Mouse (Mus musculus) kidney, embryonic 15.5 days (tissue): ENCODE data around the gene Tet3. TPM values are rescaled to one million over a fixed set of nuclear protein-coding genes. Genes with fewer than 3 reads are reported as not detected.

Source experiments
- ATAC-seq: fragments of 200-750 bp; cut with Nextera tagmentation; replicated peaks from 2 replicates; pipeline ENCODE4 v1.8.0; 2017; ENCODE audit warnings: moderate TSS enrichment; ENCODE audit not compliant: low FRiP score
- H3K27ac ChIP-seq: fragments of 300-500 bp; sonication (generic); 2 replicates; pipeline ENCODE4 v1.5.1; 2015; ENCODE audit warnings: mild to moderate bottlenecking, inconsistent platforms
- H3K27me3 ChIP-seq: fragments of 300-500 bp; sonication (generic); 2 replicates; pipeline ENCODE4 v1.6.1; 2015; ENCODE audit warnings: inconsistent platforms
- H3K36me3 ChIP-seq: fragments of 300-500 bp; sonication (generic); 2 replicates; pipeline ENCODE4 v1.6.1; 2015; ENCODE audit warnings: inconsistent platforms
- H3K4me1 ChIP-seq: fragments of 300-500 bp; sonication (generic); 2 replicates; pipeline ENCODE4 v1.6.1; 2015; ENCODE audit warnings: inconsistent platforms
- H3K4me2 ChIP-seq: fragments of 300-500 bp; sonication (generic); 2 replicates; pipeline ENCODE4 v1.6.1; 2015; ENCODE audit warnings: moderate library complexity, mild to moderate bottlenecking, inconsistent platforms
- H3K4me3 ChIP-seq: fragments of 300-500 bp; sonication (generic); replicated peaks from 2 replicates; pipeline ENCODE4 v1.5.1; 2015; ENCODE audit warnings: mild to moderate bottlenecking, inconsistent platforms
- H3K9ac ChIP-seq: fragments of 300-500 bp; sonication (generic); 2 replicates; pipeline ENCODE4 v1.6.1; 2015; ENCODE audit warnings: mild to moderate bottlenecking, inconsistent platforms
- H3K9me3 ChIP-seq: fragments of 300-500 bp; sonication (generic); replicated peaks from 2 replicates; pipeline ENCODE4 v1.6.1; 2016; ENCODE audit warnings: inconsistent platforms
- WGBS: fragments of 180-500 bp; shearing (Covaris S2); methylation state at CpG from one replicate; pipeline ENCODE4 v1.1.7; 2015; ENCODE audit warnings: mixed read lengths; 5-methylcytosine and 5-hydroxymethylcytosine counted together
- polyA plus RNA-seq: library from polyadenylated mRNA; unstranded; fragments of >200 nt; fragmentation: Nextera tagmentation; extraction: Ambion mirVana; gene quantifications from 2 replicates; pipeline ENCODE4 v1.2.1, GENCODE M21; 2015

Tet3 gene
- polyA plus RNA-seq, 1 experiment from 2014 or later: 51.4 TPM

DNA sequence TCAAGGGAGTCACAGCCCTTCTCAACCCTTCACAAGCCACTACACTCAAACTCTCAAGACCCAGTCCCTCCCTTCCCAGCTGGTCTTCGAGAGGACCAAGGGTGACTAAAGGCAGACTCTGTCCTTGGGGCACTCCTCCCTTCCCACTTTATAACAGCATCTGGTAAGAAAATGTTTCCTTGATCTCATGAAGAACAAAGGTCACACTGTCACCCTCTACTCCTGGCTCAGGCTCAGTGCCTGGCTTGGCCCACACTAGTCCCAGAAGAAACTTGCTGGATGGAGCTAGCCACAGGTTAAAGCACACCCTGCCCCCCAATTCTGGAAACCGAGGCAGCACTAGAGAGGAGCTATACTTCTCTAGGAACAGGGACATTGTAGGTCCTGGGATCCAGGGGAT is 13.1 kb downstream of the Tet3 start:
- Histone ChIP-seq H3K9me3 (no peaks in the 10 kb centered on the region), H3K4me2 (no peak overlapping the region), H3K9ac (no peak overlapping the region), H3K4me1 (peaks cover 98% of the 10 kb centered on the region), H3K4me3 (no peak overlapping the region), H3K27ac (no peak overlapping the region), H3K27me3 (no peaks in the 10 kb centered on the region), H3K36me3 (peaks cover 31% of the 10 kb centered on the region)
- WGBS: 72% methylated on average over 2 of the region's 2 CpGs
- no peak for ATAC-seq

DNA sequence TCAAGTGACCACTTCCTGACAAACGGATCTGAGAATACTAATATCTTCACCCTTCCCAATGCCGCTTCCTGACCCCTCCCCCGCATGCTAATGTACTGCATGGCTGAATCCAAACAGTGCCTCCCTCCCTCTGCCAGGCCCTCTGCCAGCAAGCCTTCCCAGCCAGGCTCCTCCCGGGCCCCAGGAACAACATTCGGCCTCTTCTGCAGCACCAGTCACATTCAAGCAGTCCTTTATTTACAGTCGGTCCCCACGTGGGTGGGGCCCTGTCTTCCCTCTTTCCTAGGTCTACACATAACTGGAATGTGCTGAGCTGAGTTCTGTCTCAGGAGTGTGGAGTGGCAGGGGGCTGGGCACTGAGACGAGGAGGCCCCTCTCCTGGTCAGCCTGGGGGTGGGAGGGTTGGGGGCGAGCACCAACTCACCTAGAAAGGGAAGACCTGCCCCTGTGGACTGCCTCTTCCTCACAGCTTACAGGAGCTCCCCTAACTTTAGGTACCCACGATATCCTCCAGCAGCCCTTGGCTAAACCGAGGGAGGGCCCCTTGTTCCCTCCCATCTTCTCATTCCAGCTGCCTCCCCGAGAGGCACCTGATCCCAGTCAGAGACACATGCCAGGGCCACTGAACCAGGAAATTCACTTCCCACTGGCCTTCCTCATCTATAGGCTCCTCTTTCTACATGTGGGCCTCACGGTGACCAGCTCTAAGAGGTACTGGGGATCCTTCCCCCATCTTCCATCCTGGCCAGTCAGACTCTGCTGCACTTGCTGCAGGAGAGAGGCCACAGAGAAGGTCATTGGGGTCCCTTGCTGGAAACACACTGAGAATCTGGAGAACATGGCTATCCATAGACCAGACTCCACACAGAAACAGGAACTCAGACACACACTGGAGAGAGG is 15.2 kb downstream of the Tet3 start:
- H3K4me1 ChIP-seq: peaks cover 98% of the 10 kb centered on the region
- WGBS: 3% methylated on average over 13 of the region's 13 CpGs
- peak overlapping the region; percentile 74 for H3K4me3 ChIP-seq

GRCm38 (mm10) chr6:83442639-83443038 is 16.2 kb downstream of the Tet3 start:
- H3K4me3 ChIP-seq: peak overlapping the region; percentile 74

More for the DNA sequence above, 15.2 kb downstream of the Tet3 start:
- H3K4me2 ChIP-seq: peak overlapping the region; percentile 86
- peaks cover 31% of the 10 kb centered on the region for H3K36me3 ChIP-seq
- no peaks in the 10 kb centered on the region for H3K9me3 ChIP-seq
- no peak overlapping the region for H3K9ac ChIP-seq
- H3K27ac ChIP-seq: peak overlapping the region; percentile 95
- no peaks in the 10 kb centered on the region for H3K27me3 ChIP-seq
- ATAC-seq: peak; percentile 78

DNA sequence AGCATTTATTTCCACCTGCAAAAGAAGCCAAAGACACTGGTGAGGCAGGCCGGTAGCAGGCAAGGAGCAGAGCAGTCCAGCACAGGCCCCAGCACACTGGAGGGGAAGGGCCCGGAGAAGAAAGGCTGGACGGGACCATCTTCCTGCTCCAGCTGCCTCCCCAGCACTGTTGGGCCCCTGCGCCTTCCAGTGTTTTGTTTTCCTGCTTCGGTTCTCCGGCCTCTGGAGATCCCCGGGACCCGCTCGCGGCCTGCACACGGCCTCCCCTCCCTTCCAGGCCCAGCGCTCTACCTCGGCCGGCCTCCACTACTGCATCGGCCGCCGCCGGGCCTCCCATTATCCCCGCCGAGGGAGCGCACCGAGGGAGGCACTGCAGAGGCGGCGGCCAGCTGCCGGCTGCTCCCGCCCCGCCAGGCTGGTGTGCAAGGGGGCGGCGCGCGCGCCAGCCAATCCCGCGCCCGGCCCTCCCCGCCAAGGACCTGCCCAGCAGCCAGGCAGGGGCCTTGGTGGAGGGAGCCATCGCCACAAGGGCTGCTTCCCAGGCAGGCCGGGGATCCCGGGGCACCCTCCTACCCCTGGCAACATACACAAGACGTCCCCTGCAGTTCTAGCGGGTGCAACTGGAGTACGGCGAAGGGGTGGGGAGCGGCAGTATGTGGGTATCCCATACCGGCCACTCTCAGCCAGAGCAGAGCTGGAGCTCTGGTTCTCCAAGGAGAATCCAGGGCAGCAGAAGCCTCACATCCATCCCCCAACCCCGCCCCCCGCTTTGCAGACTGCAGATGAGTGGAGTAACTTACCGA is 17.4 kb downstream of the Tet3 start:
- no peaks in the 10 kb centered on the region for H3K9me3 ChIP-seq
- no peaks in the 10 kb centered on the region for H3K27me3 ChIP-seq
- peak overlapping the region; percentile 86 for H3K4me2 ChIP-seq
- under 1% methylated on average over 48 of the region's 48 CpGs for WGBS
- H3K27ac ChIP-seq: peak overlapping the region; percentile 95
- H3K4me3 ChIP-seq: peak overlapping the region; percentile 74
- ATAC-seq: peak; percentile 92
- peak overlapping the region; percentile 70 for H3K9ac ChIP-seq
- peaks cover 33% of the 10 kb centered on the region for H3K36me3 ChIP-seq
- peaks cover 91% of the 10 kb centered on the region for H3K4me1 ChIP-seq

More at GRCm38 (mm10) chr6:83442639-83443038, 16.2 kb downstream of the Tet3 start:
- peaks cover 31% of the 10 kb centered on the region for H3K36me3 ChIP-seq
- peak overlapping the region; percentile 95 for H3K27ac ChIP-seq
- peak overlapping the region; percentile 86 for H3K4me2 ChIP-seq
- no peaks in the 10 kb centered on the region for H3K9me3 ChIP-seq
- no peak for ATAC-seq
- no peaks in the 10 kb centered on the region for H3K27me3 ChIP-seq
- peaks cover 100% of the 10 kb centered on the region for H3K4me1 ChIP-seq
- 35% methylated on average over 3 of the region's 3 CpGs for whole genome bisulfite sequencing
- H3K9ac ChIP-seq: peak overlapping the region; percentile 70

- Histone ChIP-seq H3K4me1 (peaks cover 86% of the 10 kb centered on the region), H3K4me3 (peak overlapping the region; percentile 74), H3K4me2 (peak overlapping the region; percentile 86), H3K27ac (peak overlapping the region; percentile 95), H3K27me3 (no peaks in the 10 kb centered on the region), H3K9me3 (no peaks in the 10 kb centered on the region), H3K9ac (peak overlapping the region; percentile 70), H3K36me3 (peaks cover 36% of the 10 kb centered on the region)
- 3% methylated on average over 26 of the region's 26 CpGs for WGBS
- peak; percentile 10; the same call in 1 of the 2 replicates for ATAC-seq
Measured at GRCm38 (mm10) chr6:83440510-83441258, 18.2 kb downstream of the Tet3 start.

DNA sequence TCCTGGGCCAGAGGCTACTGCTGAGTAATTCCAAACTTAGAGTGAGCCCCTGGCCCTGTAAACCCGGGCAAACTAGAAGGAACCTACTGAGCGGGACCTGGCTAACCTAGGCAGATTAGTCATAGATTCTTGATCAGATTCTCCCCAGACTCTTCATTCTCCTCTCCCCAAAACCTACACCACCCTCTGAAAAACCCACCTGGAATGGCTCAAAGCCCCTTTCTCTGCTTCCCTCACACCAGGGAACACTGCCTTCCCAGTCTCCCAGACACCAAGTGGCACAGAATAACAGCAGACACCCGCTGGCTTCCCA is 18.7 kb downstream of the Tet3 start:
- peaks cover 36% of the 10 kb centered on the region for H3K36me3 ChIP-seq
- H3K4me3 ChIP-seq: peak overlapping the region; percentile 74
- peaks cover 86% of the 10 kb centered on the region for H3K4me1 ChIP-seq
- no peaks in the 10 kb centered on the region for H3K27me3 ChIP-seq
- WGBS: 37% methylated on average over 3 of the region's 3 CpGs
- H3K9me3 ChIP-seq: no peaks in the 10 kb centered on the region
- H3K27ac ChIP-seq: peak overlapping the region; percentile 95
- peak overlapping the region; percentile 86 for H3K4me2 ChIP-seq
- peak overlapping the region; percentile 70 for H3K9ac ChIP-seq
- no peak for ATAC-seq

DNA sequence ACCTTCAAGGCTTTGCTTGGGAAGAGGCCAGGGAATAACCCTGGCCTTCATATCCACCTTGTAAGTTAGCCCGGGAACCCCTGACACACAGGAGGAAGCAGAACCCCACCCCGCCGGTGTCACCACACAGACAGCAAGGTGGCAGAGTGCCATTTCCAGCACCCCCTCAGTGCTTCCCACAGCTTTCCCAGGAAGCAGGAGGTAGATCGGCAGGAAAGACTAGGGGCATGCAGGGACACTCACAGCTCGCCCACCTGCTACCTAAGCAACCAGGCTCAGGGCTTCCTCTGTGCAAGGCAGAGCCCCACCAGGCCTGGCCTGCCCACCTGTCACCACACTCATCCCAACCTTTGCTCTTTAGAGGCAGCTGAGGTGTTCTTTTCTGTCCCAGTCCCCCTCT is 19.1 kb downstream of the Tet3 start:
- Histone ChIP-seq H3K27ac (0 out of 2 replicates have a peak overlapping the region, but pooled peaks have one; percentile 15), H3K4me3 (peak overlapping the region; percentile 74), H3K9me3 (no peaks in the 10 kb centered on the region), H3K4me2 (peak overlapping the region; percentile 86), H3K9ac (peak overlapping the region; percentile 70; the same call in 1 of the 2 replicates), H3K4me1 (peaks cover 86% of the 10 kb centered on the region), H3K36me3 (peaks cover 36% of the 10 kb centered on the region), H3K27me3 (no peaks in the 10 kb centered on the region)
- no peak for ATAC-seq
- WGBS: 61% methylated on average over 5 of the region's 5 CpGs

GRCm38 (mm10) chr6:83439119-83439767 is 19.6 kb downstream of the Tet3 start:
- Histone ChIP-seq H3K27ac (0 out of 2 replicates have a peak overlapping the region, but pooled peaks have one; percentile 15), H3K4me2 (peak overlapping the region; percentile 86), H3K9ac (no peak overlapping the region), H3K4me3 (peak overlapping the region; percentile 74), H3K27me3 (no peaks in the 10 kb centered on the region), H3K36me3 (peaks cover 37% of the 10 kb centered on the region), H3K4me1 (peaks cover 86% of the 10 kb centered on the region), H3K9me3 (no peaks in the 10 kb centered on the region)
- no peak for ATAC-seq
- 83% methylated on average over 13 of the region's 13 CpGs for WGBS

- Histone ChIP-seq H3K27me3 (no peaks in the 10 kb centered on the region), H3K4me3 (no peak overlapping the region), H3K4me1 (peaks cover 86% of the 10 kb centered on the region), H3K9ac (no peak overlapping the region), H3K4me2 (0 out of 2 replicates have a peak overlapping the region, but pooled peaks have one; percentile 86), H3K27ac (no peak overlapping the region), H3K9me3 (no peaks in the 10 kb centered on the region), H3K36me3 (peaks cover 42% of the 10 kb centered on the region)
- WGBS: 83% methylated on average over 3 of the region's 3 CpGs
- no peak for ATAC-seq
Measured at GRCm38 (mm10) chr6:83438584-83438983, 20.3 kb downstream of the Tet3 start.

- Histone ChIP-seq H3K9ac (no peak overlapping the region), H3K9me3 (no peaks in the 10 kb centered on the region), H3K27me3 (no peaks in the 10 kb centered on the region), H3K4me1 (peaks cover 83% of the 10 kb centered on the region), H3K27ac (no peak overlapping the region), H3K4me3 (no peak overlapping the region), H3K36me3 (peaks cover 48% of the 10 kb centered on the region), H3K4me2 (no peak overlapping the region)
- ATAC-seq: no peak
- 39% methylated on average over 3 of the region's 3 CpGs for WGBS
Measured at GRCm38 (mm10) chr6:83437802-83438201, 21.1 kb downstream of the Tet3 start.

- Histone ChIP-seq H3K36me3 (peaks cover 53% of the 10 kb centered on the region), H3K27me3 (no peaks in the 10 kb centered on the region), H3K9me3 (no peaks in the 10 kb centered on the region), H3K27ac (no peak overlapping the region), H3K4me1 (peaks cover 83% of the 10 kb centered on the region), H3K4me2 (no peak overlapping the region), H3K9ac (no peak overlapping the region), H3K4me3 (no peak overlapping the region)
- ATAC-seq: no peak
- WGBS: 65% methylated on average over 3 of the region's 3 CpGs
Measured at GRCm38 (mm10) chr6:83437225-83437624, 21.7 kb downstream of the Tet3 start.
